Mouse (Mus musculus) G1E (cell line): ENCODE results near the gene Mfsd14a.

ENCODE experiments used
- CTCF ChIP-seq: IDR thresholded peaks from 2 replicates; pipeline ENCODE4 v1.5.1; 2012; ENCODE audit warnings: low read depth, low read length, inconsistent platforms, mixed read lengths
- POLR2AphosphoS5 ChIP-seq: IDR thresholded peaks from 2 replicates; pipeline ENCODE4 v1.6.1; 2012; ENCODE audit warnings: low read depth, low read length, inconsistent platforms; ENCODE audit not compliant: insufficient replicate concordance
- TAL1 ChIP-seq: conservative IDR thresholded peaks from 2 replicates; pipeline ENCODE4 v1.6.1; 2012; ENCODE audit warnings: low read depth, low read length, inconsistent platforms, mixed read lengths

- TF ChIP-seq CTCF (no peak), TAL1 (no peak), POLR2AphosphoS5 (no peak)
Observed at GRCm38 (mm10) chr3:116631459-116631858, 31.0 kb downstream of the Mfsd14a start.
